Mouse (Mus musculus): ENCODE data around the gene Pou6f1. TPM values are rescaled to one million over a fixed set of nuclear protein-coding genes. Genes with fewer than 3 reads are reported as not detected.
A peak's percentile ranks its signal among the peaks of the same experiment; 100 is the strongest.
"Not testable (repeated sequence)": the region's sequence is repeated elsewhere in the genome, so short reads cannot be mapped to it uniquely, and the experiment has no call there.

Pou6f1 gene
- polyA plus RNA-seq, 1 experiment: 184 TPM

- no peak for DNase-seq
- Histone ChIP-seq H3K27me3 (ENCODE audit: control insufficient read depth, insufficient read depth, low read length) (no peaks in the 10 kb centered on the region), H3K27ac (ENCODE audit: control insufficient read depth, insufficient read depth, low read length) (no peak overlapping the region), H3K4me3 (ENCODE audit: control insufficient read depth, insufficient read depth, low read length) (no peak overlapping the region), H3K4me1 (replicated peaks; ENCODE audit: control insufficient read depth, insufficient read depth, low read length) (no peaks in the 10 kb centered on the region), H3K36me3 (ENCODE audit: control insufficient read depth, insufficient read depth, low read length) (no peaks in the 10 kb centered on the region)
- TF ChIP-seq POLR2A (IDR thresholded peaks at IDR 0.05; ENCODE audit: control insufficient read depth, extremely low read depth, insufficient read depth, low read length, poor library complexity) (no peak), CTCF (IDR thresholded peaks at IDR 0.05; ENCODE audit: borderline replicate concordance, control insufficient read depth, extremely low read depth, insufficient read depth, low read length, poor library complexity) (no peak)
- 81% methylated on average over 2 of the region's 2 CpGs for WGBS
Observed at GRCm38 (mm10) chr15:100566531-100566930, 33.3 kb downstream of the Pou6f1 start.

- WGBS: 90% methylated on average over 5 of the region's 5 CpGs
- Histone ChIP-seq H3K27me3 (ENCODE audit: control insufficient read depth, insufficient read depth, low read length) (no peaks in the 10 kb centered on the region), H3K36me3 (ENCODE audit: control insufficient read depth, insufficient read depth, low read length) (no peaks in the 10 kb centered on the region), H3K4me3 (ENCODE audit: control insufficient read depth, insufficient read depth, low read length) (no peak overlapping the region), H3K4me1 (replicated peaks; ENCODE audit: control insufficient read depth, insufficient read depth, low read length) (no peaks in the 10 kb centered on the region), H3K27ac (ENCODE audit: control insufficient read depth, insufficient read depth, low read length) (no peak overlapping the region)
- DNase-seq: no peak
- TF ChIP-seq POLR2A (IDR thresholded peaks at IDR 0.05; ENCODE audit: control insufficient read depth, extremely low read depth, insufficient read depth, low read length, poor library complexity) (no peak), CTCF (IDR thresholded peaks at IDR 0.05; ENCODE audit: borderline replicate concordance, control insufficient read depth, extremely low read depth, insufficient read depth, low read length, poor library complexity) (no peak)
Observed at GRCm38 (mm10) chr15:100557705-100558433, 41.9 kb downstream of the Pou6f1 start.

- no peak for TF ChIP-seq POLR2A (IDR thresholded peaks at IDR 0.05; ENCODE audit: control insufficient read depth, extremely low read depth, insufficient read depth, low read length, poor library complexity)
- no peak for TF ChIP-seq CTCF (IDR thresholded peaks at IDR 0.05; ENCODE audit: borderline replicate concordance, control insufficient read depth, extremely low read depth, insufficient read depth, low read length, poor library complexity)
- Histone ChIP-seq H3K4me1 (replicated peaks; ENCODE audit: control insufficient read depth, insufficient read depth, low read length) (no peaks in the 10 kb centered on the region), H3K27me3 (ENCODE audit: control insufficient read depth, insufficient read depth, low read length) (no peaks in the 10 kb centered on the region), H3K27ac (ENCODE audit: control insufficient read depth, insufficient read depth, low read length) (no peak overlapping the region), H3K4me3 (ENCODE audit: control insufficient read depth, insufficient read depth, low read length) (no peak overlapping the region), H3K36me3 (ENCODE audit: control insufficient read depth, insufficient read depth, low read length) (no peaks in the 10 kb centered on the region)
- no peak for DNase-seq
- WGBS: 85% methylated on average over 9 of the region's 9 CpGs
Observed at GRCm38 (mm10) chr15:100556378-100556777, 43.4 kb downstream of the Pou6f1 start.

GRCm38 (mm10) chr15:100555965-100556364, 43.8 kb downstream of the Pou6f1 start:
- H3K27me3 ChIP-seq (ENCODE audit: control insufficient read depth, insufficient read depth, low read length): no peaks in the 10 kb centered on the region
- no peaks in the 10 kb centered on the region for H3K36me3 ChIP-seq (ENCODE audit: control insufficient read depth, insufficient read depth, low read length)
- H3K27ac ChIP-seq (ENCODE audit: control insufficient read depth, insufficient read depth, low read length): no peak overlapping the region
- 85% methylated on average over 5 of the region's 5 CpGs for WGBS
- no peak for TF ChIP-seq CTCF (IDR thresholded peaks at IDR 0.05; ENCODE audit: borderline replicate concordance, control insufficient read depth, extremely low read depth, insufficient read depth, low read length, poor library complexity)
- H3K4me1 ChIP-seq (replicated peaks; ENCODE audit: control insufficient read depth, insufficient read depth, low read length): peaks cover 3% of the 10 kb centered on the region; the same call in 1 of the 2 replicates
- no peak overlapping the region for H3K4me3 ChIP-seq (ENCODE audit: control insufficient read depth, insufficient read depth, low read length)
- DNase-seq: no peak

- no peak within 1 kb of the TSS for H3K27ac ChIP-seq (ENCODE audit: control insufficient read depth, insufficient read depth, low read length)
- peaks cover 6% of the 10 kb centered on the region; the same call in 1 of the 2 replicates for H3K4me1 ChIP-seq (replicated peaks; ENCODE audit: control insufficient read depth, insufficient read depth, low read length)
- H3K36me3 ChIP-seq (ENCODE audit: control insufficient read depth, insufficient read depth, low read length): no peaks in the 10 kb centered on the region
- H3K4me3 ChIP-seq (ENCODE audit: control insufficient read depth, insufficient read depth, low read length): peak within 1 kb of the TSS; percentile 71
- no peaks in the 10 kb centered on the region for H3K27me3 ChIP-seq (ENCODE audit: control insufficient read depth, insufficient read depth, low read length)
- peak; percentile 97 for DNase-seq
- WGBS: under 1% methylated on average over 84 of the region's 84 CpGs
- TF ChIP-seq CTCF (IDR thresholded peaks at IDR 0.05; ENCODE audit: borderline replicate concordance, control insufficient read depth, extremely low read depth, insufficient read depth, low read length, poor library complexity) (peak; percentile 40; the same call in 1 of the 2 replicates), POLR2A (IDR thresholded peaks at IDR 0.05; ENCODE audit: control insufficient read depth, extremely low read depth, insufficient read depth, low read length, poor library complexity) (peak; percentile 59)
Observed at GRCm38 (mm10) chr15:100551326-100552307, 48.2 kb downstream of the Pou6f1 start, which contains the start of gene Tfcp2. Tfcp2 (minus strand) TSS chr15:100552008.

- Histone ChIP-seq H3K4me1 (replicated peaks; ENCODE audit: control insufficient read depth, insufficient read depth, low read length) (peaks cover 6% of the 10 kb centered on the region; the same call in 1 of the 2 replicates), H3K27me3 (ENCODE audit: control insufficient read depth, insufficient read depth, low read length) (no peaks in the 10 kb centered on the region), H3K27ac (ENCODE audit: control insufficient read depth, insufficient read depth, low read length) (no peak overlapping the region), H3K36me3 (ENCODE audit: control insufficient read depth, insufficient read depth, low read length) (no peaks in the 10 kb centered on the region), H3K4me3 (ENCODE audit: control insufficient read depth, insufficient read depth, low read length) (no peak overlapping the region)
- TF ChIP-seq POLR2A (IDR thresholded peaks at IDR 0.05; ENCODE audit: control insufficient read depth, extremely low read depth, insufficient read depth, low read length, poor library complexity) (no peak), CTCF (IDR thresholded peaks at IDR 0.05; ENCODE audit: borderline replicate concordance, control insufficient read depth, extremely low read depth, insufficient read depth, low read length, poor library complexity) (no peak)
- 95% methylated on average over 4 of the region's 4 CpGs for WGBS
- DNase-seq: no peak
Observed at GRCm38 (mm10) chr15:100550280-100550679, 49.5 kb downstream of the Pou6f1 start.

- not testable (repeated sequence) for H3K27ac ChIP-seq (ENCODE audit: control insufficient read depth, insufficient read depth, low read length); H3K36me3 ChIP-seq (ENCODE audit: control insufficient read depth, insufficient read depth, low read length); H3K27me3 ChIP-seq (ENCODE audit: control insufficient read depth, insufficient read depth, low read length); H3K4me1 ChIP-seq (replicated peaks; ENCODE audit: control insufficient read depth, insufficient read depth, low read length); DNase-seq; H3K4me3 ChIP-seq (ENCODE audit: control insufficient read depth, insufficient read depth, low read length)
- WGBS: 95% methylated on average over 14 of the region's 14 CpGs
Observed at GRCm38 (mm10) chr15:100543651-100544030, 56.1 kb downstream of the Pou6f1 start.

- not testable (repeated sequence) for H3K27ac ChIP-seq (ENCODE audit: control insufficient read depth, insufficient read depth, low read length); DNase-seq; H3K36me3 ChIP-seq (ENCODE audit: control insufficient read depth, insufficient read depth, low read length); H3K27me3 ChIP-seq (ENCODE audit: control insufficient read depth, insufficient read depth, low read length); H3K4me1 ChIP-seq (replicated peaks; ENCODE audit: control insufficient read depth, insufficient read depth, low read length); H3K4me3 ChIP-seq (ENCODE audit: control insufficient read depth, insufficient read depth, low read length)
- 98% methylated on average over 28 of the region's 28 CpGs for WGBS
Observed at GRCm38 (mm10) chr15:100542876-100543650, 56.7 kb downstream of the Pou6f1 start.
